Mouse (Mus musculus) cerebellum, postnatal 4 days (tissue): Measurements from ENCODE around the gene Prpf3.
"Not testable (repeated sequence)": the region's sequence is repeated elsewhere in the genome, so short reads cannot be mapped to it uniquely, and the experiment has no call there.

Experiments used
- DNase-seq, 2 experiments: peaks; one replicate each; pipeline ENCODE4 v3.0.0; 2022; ENCODE audit warnings: low spot score in 2 of 2, mixed read lengths in 1 of 2

The Prpf3 gene

GRCm38 (mm10) chr3:95820046-95821010 lies 35.4 kb downstream of the Prpf3 start:
- peak in 1 of 2 experiments; percentile 7 for DNase-seq

- peak; percentile 98 to 100 for DNase-seq
Observed at GRCm38 (mm10) chr3:95819351-95819985, 36.2 kb downstream of the Prpf3 start.

GRCm38 (mm10) chr3:95818571-95819288 lies 37.0 kb downstream of the Prpf3 start, which contains the start of gene Rprd2:
Rprd2 (minus strand) TSS chr3:95818863.
- peak; percentile 45 to 75 for DNase-seq

GRCm38 (mm10) chr3:95818026-95818511 lies 37.6 kb downstream of the Prpf3 start:
- DNase-seq, result peak in 1 of 2 experiments; percentile 22

- DNase-seq, result no peak
Observed at GRCm38 (mm10) chr3:95816681-95817080, 39.0 kb downstream of the Prpf3 start.

GRCm38 (mm10) chr3:95808384-95808783 lies 47.3 kb downstream of the Prpf3 start:
- DNase-seq, result no peak

GRCm38 (mm10) chr3:95807630-95808029 lies 48.1 kb downstream of the Prpf3 start:
- not testable (repeated sequence) for DNase-seq

- no peak for DNase-seq
Observed at GRCm38 (mm10) chr3:95806677-95807076, 49.0 kb downstream of the Prpf3 start.

GRCm38 (mm10) chr3:95803851-95804250 lies 51.8 kb downstream of the Prpf3 start:
- no peak for DNase-seq

- no peak for DNase-seq
Observed at GRCm38 (mm10) chr3:95798756-95799155, 56.9 kb downstream of the Prpf3 start.

- no peak for DNase-seq
Observed at GRCm38 (mm10) chr3:95794299-95794698, 61.4 kb downstream of the Prpf3 start.

GRCm38 (mm10) chr3:95793662-95794061 lies 62.0 kb downstream of the Prpf3 start:
- DNase-seq, result no peak

GRCm38 (mm10) chr3:95785501-95785900 lies 70.2 kb downstream of the Prpf3 start:
- no peak for DNase-seq
